Mouse (Mus musculus): ENCODE results near the gene Pou4f2.

The Pou4f2 gene

DNA sequence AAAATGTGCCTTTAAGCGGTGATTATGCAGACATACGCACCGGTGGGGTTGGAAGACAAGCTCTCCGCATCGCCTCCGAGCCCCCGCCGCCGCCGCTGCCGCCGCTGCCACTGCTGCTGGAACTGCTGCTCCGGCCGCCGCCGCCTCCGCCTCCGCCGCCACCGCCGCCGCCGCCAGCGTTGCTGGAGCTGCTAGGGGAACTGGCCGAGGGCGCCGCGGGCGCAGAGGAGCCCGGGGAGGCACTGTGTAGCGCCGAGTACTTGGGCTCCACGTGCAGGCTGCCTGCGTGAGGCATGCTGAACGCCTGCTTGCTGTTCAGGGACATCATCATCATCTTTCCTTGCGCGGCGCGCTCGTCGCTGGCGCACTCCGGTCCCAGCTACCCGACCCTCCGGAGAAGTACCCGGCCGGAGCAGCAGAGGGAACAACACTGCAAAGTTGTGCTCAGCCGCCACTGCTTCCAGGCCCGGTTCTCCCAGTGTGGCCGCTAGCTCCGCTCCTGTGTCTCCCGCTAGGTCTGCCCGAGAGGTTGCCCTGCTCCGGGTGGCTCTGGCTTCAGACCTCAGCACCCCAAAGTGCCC, at the start of gene Pou4f2:
TSS of gene Pou4f2 (minus strand) at position 575 of the 581 bp plus-strand sequence.
- DNase-seq (ENCODE audit: low read depth, low spot score): no peak

DNA sequence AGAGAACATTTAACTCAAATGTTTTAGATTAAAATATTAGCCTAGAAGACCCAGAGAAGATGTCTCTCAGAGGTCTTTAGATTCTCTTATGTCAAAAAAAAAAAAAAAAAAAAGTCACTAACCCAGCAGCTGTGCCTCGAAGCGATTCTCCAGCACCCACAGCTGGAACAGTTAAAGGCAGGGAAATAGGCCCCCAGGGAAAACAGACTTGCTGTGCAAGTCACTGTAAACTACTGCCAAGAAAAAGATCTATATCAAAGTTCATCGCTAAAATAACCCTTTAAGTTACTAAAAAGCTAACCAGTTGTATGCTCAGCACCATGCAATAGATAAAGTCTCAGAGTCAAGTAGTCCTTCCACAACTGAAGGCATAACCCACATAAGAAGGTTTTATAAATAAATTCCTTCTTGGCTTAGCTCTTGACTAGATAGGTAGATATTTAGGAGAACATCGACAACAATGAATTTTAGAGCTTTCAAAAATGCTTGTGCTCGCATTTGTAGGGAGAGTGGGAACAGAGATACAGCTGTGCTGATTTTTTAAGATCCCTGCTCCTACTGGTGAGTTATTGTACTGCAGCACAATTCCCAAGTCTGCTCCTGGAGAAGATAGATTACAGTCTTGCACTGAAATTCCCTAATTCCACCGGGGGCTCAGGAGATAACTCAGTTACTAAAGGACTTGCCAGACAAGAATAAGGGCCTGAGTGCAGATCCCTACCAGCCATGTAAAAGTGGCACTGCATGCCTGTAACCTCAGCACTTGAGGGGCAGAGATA, 40.8 kb upstream of the Pou4f2 start:
- DNase-seq (ENCODE audit: low read depth, low spot score): no peak

DNA sequence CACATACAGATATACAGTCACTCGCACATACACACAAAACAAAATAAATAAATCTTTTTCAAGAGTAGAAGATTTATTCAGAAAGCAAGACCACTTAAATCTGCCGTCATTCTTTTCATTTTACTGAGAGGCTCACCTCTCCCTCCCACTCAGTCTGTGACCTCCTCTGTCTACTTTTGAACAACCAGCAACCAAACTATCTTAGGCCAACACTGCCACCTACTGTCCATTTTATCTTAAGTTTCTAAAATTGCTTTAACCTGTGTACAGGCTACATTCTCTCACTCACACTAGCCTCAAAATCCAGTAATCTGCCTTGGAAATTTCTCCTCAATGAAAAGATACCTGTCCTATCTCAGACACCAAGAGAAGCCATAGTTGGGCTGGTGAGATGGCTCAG, 31.4 kb upstream of the Pou4f2 start:
- peak; percentile 7 for DNase-seq (ENCODE audit: low read depth, low spot score)

DNA sequence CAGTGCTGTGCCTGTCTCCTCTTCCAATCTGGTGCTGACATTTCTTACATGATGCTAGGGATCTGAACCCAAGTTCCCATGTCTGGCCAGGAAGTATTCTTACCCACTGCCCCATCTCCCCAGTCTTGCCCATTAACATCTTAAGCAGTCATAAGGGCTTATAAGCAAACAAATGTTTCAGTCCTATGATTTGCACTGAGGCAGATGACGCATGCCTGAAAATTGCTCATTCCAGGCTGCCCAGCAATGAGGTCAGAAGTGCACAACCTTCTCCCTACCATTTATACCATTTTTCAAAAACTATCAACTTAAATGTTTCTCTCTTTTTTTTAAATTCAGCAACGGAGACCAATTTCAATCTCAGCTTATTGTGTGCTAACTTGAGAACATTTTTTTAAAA, 27.5 kb upstream of the Pou4f2 start:
- no peak for DNase-seq (ENCODE audit: low read depth, low spot score)

DNA sequence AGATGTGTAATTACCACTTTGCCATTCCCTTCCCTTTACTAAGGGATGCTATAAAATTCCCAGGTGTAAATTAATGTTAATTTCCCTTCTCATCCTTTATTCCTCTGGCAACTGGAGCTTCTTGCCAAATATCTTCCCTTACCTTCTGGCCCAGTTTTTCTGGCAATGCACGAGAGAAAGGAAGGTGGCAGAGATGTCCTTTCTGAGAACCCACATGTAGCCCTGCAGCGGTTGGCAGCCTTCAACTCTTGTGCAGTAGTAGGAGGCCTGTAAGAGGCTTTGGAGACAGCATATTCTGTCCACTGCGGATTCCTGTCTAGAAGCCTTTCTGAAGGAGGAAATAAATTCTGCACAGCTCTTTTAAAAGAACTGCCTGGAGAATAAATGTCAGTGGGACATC, 20.0 kb upstream of the Pou4f2 start:
- DNase-seq (ENCODE audit: low read depth, low spot score): no peak

DNA sequence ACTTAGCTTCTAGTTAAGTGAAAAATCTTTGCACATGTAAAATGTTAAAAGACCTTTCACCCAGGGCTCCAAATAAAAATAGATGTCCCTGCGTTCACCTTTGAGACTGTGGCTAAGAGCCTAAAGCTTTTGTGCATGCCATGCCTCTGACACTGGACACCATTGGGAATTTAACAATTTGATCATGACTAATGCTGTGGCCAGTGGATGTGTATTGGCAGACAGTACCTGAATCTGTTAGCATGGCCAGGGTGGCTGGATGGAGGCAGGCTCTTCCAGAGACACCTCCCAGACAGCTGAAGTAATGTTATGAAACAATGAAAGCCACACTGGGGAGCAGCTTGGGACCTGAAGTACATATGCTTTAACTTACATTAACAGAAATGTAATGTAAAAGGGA, 6.3 kb upstream of the Pou4f2 start:
- DNase-seq (ENCODE audit: low read depth, low spot score): no peak

DNA sequence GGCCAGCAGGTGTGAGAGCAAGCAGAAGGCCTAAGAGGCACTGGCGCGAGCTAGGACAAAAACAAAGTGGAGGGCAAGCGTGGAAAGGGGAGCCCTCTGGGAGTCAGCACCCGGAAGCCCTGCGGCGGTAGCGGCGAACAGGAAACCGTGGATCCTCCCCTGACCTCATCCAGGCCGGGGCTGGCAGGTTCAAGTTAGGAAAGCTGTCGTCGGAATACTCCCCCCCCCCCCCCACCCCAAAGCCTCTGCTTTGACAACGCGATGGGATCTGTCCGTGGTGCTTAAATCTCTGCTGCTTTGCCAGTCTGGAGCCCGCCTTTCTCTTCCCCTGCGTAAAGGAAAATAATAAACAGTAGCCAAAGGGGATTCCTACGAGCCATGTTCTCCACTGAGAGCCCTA, 1.7 kb upstream of the Pou4f2 start:
- DNase-seq (ENCODE audit: low read depth, low spot score): no peak

DNA sequence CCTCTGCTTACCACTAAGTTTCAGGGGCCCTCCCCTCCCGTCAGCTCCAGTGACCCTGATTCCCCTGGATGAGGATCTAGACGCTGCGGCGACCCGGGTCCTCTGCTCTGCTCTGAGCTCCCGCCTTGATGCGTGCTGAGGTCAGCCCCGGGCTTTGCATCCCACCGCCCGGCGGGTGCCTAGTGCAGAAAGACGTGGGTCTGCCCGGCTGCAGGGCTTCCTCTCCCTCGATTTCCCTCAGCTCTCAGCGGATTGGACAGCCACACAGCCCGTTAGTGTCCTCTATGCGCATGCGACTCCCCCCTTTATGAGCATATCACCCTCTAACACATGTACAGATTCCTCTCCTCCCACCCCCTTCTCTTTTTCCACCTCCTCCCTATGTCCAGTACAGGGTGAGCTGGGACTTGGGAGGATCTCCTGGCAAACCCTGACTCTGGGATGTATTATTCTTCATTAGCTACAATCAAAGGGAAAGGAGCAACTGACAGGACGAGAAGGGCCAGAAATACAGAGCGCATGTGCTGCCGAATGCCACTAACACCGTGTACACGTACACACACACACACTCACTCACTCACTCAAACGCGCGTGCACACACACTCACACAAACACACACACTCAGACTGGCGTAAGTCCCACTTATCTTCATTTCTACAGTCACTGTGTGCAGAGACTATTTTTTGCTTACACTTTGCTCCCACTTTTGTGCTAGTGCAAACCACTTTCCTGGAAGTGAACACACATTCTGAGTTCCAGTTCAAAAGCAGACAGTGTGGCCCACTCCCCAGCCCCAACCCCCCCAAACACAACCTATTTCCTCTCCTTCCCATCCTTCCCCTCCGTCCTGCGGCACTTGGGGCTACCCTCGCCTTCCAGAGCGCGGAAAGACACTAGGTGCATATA, 948 bp upstream of the Pou4f2 start:
- DNase-seq (ENCODE audit: low read depth, low spot score): no peak

DNA sequence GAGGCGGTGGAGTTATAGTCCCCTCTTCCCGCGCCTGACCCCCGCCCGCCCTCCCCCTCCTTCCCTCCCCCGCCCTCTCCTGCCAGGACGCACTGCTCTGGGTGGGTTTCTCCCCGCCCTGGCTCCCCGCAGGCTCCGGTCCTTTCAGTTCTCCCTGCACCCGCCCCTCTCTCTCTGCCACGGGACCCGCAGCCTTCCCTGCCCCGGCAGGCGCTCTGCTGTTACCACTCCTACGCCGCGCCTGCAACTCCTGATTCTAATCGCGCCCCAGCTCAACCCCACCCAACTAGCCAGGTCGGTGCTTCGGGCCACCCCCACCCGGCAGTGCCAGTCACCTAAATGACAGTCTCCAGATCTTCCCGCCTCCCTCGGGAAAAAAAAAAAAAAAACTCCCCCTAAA, 216 bp upstream of the Pou4f2 start:
- no peak for DNase-seq (ENCODE audit: low read depth, low spot score)

DNA sequence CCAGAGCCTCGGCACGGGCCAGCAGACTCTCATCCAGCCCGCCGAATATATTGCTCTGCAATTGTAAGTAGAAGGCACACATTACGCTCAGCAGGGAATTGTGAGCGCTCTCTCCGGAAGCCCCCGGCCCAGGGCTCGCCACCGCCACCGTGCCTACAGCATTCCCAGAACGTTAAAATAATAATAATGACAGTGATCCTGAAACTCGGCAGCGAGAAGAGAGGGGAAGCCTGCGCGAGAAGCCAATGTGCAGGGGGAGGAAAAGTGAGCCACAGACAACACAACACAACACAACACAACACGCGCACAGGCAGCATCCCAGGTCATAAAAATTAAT, 853 bp downstream of the Pou4f2 start:
- DNase-seq (ENCODE audit: low read depth, low spot score): no peak

DNA sequence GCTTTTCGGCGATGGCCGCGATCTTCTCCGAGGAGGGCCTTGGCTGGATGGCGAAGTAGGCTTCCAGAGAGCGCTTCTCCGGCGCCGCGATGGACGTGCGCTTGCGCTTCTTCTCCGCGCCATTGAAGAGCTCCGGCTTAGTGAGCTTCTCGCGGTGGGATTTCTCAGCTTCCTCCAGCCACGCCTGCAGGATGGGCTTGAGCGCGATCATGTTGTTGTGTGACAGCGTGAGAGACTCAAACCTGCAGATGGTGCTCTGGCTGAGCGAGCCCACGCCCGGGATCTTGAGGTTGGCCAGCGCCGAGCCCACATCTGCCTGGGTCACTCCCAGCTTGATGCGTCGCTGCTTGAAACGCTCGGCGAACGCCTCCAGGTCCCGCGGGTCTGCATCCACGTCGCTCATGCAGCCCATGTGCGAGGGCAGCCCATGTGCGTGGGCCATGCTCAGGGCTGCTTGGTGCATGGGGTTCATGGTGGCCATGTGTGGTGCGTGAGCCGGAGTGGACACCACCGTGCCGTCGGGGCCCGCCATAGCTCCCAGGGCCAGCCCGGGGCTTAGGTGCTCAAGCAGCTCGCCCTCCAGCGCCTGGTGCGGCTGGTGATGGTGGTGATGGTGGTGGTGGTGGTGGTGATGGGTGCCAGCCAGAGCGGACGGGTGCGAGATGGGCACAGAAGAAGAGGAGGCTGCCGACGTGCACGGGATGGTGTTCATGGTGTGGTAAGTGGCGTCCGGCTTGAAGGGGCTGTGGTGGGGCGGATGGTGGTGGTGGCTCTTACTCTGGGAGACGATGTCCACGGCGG, 1.4 kb downstream of the Pou4f2 start:
- no peak for DNase-seq (ENCODE audit: low read depth, low spot score)

DNA sequence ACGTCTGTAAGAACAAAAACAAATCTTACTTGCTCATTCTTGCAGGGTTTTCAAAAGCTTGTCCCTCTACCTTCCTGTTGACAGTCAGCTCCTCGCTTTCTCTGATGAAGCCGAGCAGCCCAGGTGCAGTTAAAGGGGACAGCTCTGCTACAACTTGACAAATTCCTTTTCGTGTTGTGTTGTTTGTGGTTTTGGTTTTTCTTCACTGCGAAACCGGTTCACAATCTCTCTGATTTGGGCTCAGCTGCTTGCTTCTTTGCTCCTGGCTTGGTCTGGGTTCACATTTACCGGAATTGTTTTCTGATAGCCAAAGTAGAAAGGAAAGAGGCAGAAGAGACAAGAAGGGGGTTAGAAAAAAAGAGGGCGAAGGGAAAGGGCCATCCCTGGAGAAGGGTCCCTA, 2.1 kb downstream of the Pou4f2 start:
- DNase-seq (ENCODE audit: low read depth, low spot score): no peak

DNA sequence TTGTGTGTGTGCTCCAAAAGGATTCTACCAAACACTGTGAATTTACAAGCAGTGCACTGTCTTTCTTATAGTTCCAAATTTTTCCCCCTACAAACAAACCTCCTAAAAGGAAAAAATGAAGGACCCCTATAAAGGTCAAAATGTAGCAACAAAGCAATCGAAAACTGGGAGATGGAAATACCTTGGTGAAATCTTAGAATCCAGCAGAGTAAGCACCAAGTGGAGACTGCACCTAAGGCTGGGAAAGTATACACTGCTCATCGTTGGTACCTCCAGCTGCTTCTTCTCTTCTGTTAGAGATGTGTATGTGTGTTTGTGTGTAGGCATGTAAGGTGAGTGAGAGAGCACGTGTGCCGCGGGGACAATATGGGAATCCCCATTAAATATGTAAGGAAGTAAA, 3.1 kb downstream of the Pou4f2 start:
- no peak for DNase-seq (ENCODE audit: low read depth, low spot score)

DNA sequence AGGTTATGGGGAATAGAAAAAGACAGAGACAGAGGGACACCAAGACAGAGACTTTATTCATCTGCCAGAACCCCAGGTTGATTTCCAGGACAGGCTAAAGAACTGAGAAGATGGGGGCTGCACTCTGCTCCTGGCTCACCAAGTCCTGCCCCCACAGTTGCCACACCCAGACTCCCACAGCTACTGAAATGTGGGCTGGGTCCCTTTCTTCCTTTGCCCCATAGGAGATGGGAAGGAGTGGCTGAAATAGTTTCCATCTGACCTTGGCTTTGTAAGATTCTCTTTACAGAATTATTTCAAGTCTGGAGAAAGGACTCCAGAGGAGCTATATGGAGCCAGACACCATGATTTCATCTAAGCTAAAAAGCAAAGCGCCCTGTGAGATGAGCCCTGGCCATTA, 4.0 kb downstream of the Pou4f2 start:
- DNase-seq (ENCODE audit: low read depth, low spot score): no peak

DNA sequence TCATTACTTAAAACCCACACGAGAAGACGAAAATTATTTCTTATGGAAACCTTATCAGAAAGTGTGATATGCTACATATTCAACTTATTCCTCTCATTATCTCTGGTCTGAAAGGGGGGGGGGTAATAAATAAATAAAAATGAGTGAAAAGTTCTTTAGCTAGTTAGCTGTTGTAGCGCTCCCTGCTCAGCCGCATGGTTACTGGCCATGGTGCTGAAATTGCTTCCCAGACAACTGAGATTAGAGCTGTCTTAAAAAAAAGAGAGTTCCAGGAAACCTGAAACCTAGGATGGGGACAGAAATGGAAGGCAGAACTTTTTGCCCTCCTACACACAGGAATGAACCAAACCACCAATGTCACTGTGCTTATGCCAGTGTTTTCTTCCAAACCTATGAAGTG, 5.1 kb downstream of the Pou4f2 start:
- no peak for DNase-seq (ENCODE audit: low read depth, low spot score)

DNA sequence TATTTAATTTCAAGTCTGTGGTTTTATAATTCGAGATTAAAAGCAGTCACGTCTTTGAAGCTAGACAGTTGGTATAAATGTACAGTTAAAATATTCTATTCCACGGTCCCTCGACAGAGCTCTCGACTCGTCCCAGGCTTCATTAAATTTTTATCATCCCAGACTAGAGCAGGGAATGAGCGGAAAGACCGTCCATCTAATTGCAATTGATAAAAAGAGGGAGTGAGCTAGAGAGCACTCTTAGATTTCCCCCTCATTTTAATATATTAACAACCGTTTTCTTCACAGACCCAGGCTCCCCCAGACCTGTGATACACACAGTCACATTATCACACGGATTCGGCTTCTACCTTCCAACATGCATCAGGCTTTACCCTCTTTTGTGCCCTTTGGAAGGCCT, 8.3 kb downstream of the Pou4f2 start:
- no peak for DNase-seq (ENCODE audit: low read depth, low spot score)

DNA sequence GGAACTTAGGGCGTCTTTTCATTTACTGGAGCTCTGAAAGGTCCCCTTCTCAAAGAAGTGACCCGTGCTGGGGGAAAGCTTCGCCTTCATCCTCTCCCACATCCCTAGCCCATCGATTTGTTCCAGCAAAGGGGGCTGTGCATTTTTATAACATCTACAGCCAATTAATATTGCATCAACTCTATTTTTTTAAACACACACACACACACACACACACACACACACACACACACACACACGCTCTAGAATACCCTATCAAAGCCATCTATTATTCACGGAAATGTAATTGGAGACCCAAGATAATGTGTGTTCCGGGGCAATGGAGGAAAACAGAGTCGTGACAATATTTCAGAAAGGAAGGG, 8.7 kb downstream of the Pou4f2 start:
- DNase-seq (ENCODE audit: low read depth, low spot score): no peak

DNA sequence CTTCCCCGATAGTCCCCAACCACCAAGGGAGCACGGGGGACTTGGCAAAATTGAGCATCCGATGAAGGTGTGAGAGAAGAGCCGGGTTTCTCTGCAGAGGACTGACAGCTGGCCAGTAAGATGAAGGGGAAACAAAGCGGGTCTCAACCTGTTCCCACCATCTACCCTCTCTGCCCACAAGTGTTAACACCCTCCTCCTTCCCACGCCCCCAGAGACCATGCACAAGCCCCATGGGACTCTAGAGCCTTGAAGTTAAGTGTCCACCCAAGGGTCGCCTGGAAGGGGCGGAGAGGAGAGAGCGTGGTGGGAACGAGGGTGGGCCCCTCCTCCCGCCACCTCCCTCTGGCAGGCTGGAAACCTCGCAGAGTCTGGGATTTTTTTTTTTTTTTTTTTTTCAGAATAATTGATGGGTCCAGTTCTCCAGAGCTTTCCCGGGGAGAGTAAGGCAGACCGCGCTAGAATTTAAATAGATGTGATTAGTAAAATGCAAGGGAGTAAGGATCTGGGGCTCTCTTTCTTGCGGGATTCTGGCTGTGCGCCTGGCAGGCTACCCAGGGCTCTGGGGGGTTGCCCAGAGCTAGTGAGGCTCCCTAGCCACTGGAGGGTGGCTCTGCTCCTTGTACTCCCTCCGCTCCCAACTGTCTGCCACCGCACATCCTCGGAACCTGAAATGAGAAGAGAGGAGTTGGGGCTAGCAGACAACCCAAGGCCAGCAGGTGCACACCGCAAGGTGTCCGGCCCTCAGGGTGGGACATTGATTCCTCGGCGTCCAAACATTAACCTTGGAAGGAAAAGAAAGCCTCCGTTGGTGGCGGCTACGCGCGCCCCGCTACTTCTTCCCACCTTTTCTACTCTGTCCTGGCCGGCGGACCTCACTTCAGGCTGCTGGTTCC, 9.3 kb downstream of the Pou4f2 start:
- DNase-seq (ENCODE audit: low read depth, low spot score): no peak

DNA sequence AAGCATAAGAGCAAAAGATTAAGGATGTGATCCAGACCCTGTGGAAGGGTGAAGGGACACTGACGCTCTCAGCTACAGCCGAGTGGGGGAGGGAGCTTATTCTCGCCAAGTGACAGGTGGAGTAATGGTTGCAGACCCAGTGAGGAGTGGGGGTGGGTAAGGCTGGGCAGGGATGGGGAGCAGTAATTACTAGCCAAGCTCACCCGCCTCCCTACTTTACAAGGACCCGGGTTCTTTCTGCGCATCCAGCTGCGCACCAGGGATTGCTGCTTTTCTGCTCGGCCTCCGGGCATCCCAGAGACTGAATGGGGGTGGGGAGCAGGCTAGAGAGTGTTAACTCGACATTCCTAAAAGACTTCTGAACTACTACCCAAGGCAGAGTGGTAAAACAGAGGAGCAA, 10.0 kb downstream of the Pou4f2 start:
- no peak for DNase-seq (ENCODE audit: low read depth, low spot score)

DNA sequence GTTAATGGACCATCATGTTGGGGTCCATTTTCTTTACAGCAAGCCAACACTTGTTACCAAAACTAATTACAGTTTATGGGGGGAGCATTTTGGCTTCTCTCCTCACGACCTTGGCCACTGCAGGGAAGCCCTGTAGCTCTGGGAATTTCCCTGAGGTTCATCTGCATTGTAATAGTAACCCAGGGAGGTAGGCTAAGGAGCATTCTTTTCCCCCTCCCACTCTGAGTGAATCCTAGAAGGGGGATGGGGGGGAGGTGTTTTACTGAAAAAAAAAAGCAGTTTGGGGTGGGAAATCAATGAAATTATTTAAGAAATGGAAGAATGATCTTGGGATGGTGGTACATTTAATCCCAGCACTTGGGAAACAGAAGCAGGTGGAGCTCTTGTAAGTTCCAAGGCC, 12.5 kb downstream of the Pou4f2 start:
- DNase-seq (ENCODE audit: low read depth, low spot score): no peak

DNA sequence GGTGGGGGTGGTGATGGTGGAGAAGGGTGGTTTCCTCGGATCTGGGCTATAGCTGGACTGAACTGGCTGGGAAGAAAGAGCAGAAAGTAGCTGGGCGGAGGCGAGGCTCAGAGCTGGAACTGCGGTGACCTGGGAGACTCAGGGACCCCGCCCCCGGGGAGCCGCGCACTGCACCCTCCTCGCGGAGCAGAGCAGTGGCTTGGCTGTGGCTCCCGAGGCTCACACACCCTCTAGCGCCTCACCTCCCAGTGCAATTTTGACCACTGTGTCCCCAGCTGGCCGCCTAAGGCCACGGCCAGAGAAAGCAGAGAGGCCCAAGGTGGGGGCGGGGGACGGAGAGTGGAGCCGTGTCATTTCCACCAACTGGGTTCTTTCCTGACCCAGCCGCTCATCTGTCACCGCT, 16.3 kb downstream of the Pou4f2 start:
- no peak for DNase-seq (ENCODE audit: low read depth, low spot score)

All from CD4-positive helper T cell, adult 2 months (primary cell).